Mouse (Mus musculus): Measurements from ENCODE around the gene Sik3. TPM values are rescaled to one million over a fixed set of nuclear protein-coding genes. Genes with fewer than 3 reads are reported as not detected.
A peak's percentile ranks its signal among the peaks of the same experiment; 100 is the strongest.

The Sik3 gene
- polyA plus RNA-seq, 1 experiment: 22.2 TPM

DNA sequence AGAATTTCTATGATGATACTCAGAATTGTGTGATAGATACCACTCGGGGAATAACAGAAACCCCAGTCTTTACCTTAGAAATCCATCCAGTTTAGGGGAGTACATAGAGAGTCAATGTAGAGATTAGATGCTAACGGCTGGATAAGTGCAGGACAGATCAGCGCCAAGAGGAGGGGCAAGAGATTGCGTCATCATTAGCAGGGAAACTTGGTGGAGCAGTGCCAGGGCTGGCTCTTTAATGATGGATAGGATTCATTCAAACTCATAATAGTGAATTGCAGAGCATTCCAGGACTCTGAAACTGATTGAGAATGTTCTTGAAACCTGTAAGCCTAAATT is 27.4 kb upstream of the Sik3 start:
- 0% methylated on average over 4 of the region's 4 CpGs for WGBS
- peak; percentile 59 for DNase-seq
- H3K4me3 ChIP-seq (replicated peaks; ENCODE audit: extremely low read depth, low read depth, low read length): peak overlapping the region; percentile 86
- no peak for TF ChIP-seq POLR2A (IDR thresholded peaks at IDR 0.05; ENCODE audit: borderline replicate concordance, extremely low read depth, low read depth, low read length)
- no peak for TF ChIP-seq CTCF (IDR thresholded peaks at IDR 0.05; ENCODE audit: insufficient read depth, low read length)
- peaks cover 7% of the 10 kb centered on the region; the same call in 1 of the 2 replicates for H3K4me1 ChIP-seq (ENCODE audit: control insufficient read depth, insufficient read depth, low read length)

DNA sequence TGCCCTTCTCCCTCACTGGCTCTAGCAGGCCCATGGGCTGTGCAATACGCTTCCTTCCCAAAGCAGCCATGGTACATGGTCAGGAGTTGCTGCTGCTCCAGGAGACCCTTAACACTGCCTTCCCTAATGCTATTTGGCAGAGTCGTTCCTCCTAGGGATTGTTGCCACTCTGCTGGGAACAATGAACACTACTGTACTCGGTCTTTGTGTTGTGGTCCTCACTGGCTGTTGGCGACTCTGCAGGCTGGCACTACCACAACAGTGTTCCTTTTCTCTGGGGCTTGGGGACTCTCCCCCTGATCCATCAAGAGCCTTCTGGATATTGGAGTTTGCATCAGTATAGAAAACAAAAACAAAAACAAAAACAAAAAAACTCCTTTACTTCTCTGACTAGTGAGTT is 13.6 kb upstream of the Sik3 start:
- Histone ChIP-seq H3K4me3 (replicated peaks; ENCODE audit: extremely low read depth, low read depth, low read length) (no peak overlapping the region), H3K4me1 (ENCODE audit: control insufficient read depth, insufficient read depth, low read length) (no peaks in the 10 kb centered on the region)
- no peak for DNase-seq
- no peak for TF ChIP-seq POLR2A (IDR thresholded peaks at IDR 0.05; ENCODE audit: borderline replicate concordance, extremely low read depth, low read depth, low read length)
- no peak for TF ChIP-seq CTCF (IDR thresholded peaks at IDR 0.05; ENCODE audit: insufficient read depth, low read length)
- 72% methylated on average over 4 of the region's 4 CpGs for whole genome bisulfite sequencing

GRCm38 (mm10) chr9:46003729-46004128 is 8.9 kb upstream of the Sik3 start:
- no peak for TF ChIP-seq POLR2A (IDR thresholded peaks at IDR 0.05; ENCODE audit: borderline replicate concordance, extremely low read depth, low read depth, low read length)
- TF ChIP-seq CTCF (IDR thresholded peaks at IDR 0.05; ENCODE audit: insufficient read depth, low read length): peak; percentile 83
- peak; percentile 85 for DNase-seq
- 10% methylated on average over 7 of the region's 7 CpGs for WGBS
- H3K4me1 ChIP-seq (ENCODE audit: control insufficient read depth, insufficient read depth, low read length): no peaks in the 10 kb centered on the region
- H3K4me3 ChIP-seq (replicated peaks; ENCODE audit: extremely low read depth, low read depth, low read length): no peak overlapping the region

GRCm38 (mm10) chr9:46004529-46004928 is 8.1 kb upstream of the Sik3 start:
- DNase-seq: no peak
- no peak for TF ChIP-seq CTCF (IDR thresholded peaks at IDR 0.05; ENCODE audit: insufficient read depth, low read length)
- no peak for TF ChIP-seq POLR2A (IDR thresholded peaks at IDR 0.05; ENCODE audit: borderline replicate concordance, extremely low read depth, low read depth, low read length)
- no peak overlapping the region for H3K4me3 ChIP-seq (replicated peaks; ENCODE audit: extremely low read depth, low read depth, low read length)
- H3K4me1 ChIP-seq (ENCODE audit: control insufficient read depth, insufficient read depth, low read length): no peaks in the 10 kb centered on the region
- WGBS: 59% methylated on average over 3 of the region's 3 CpGs

DNA sequence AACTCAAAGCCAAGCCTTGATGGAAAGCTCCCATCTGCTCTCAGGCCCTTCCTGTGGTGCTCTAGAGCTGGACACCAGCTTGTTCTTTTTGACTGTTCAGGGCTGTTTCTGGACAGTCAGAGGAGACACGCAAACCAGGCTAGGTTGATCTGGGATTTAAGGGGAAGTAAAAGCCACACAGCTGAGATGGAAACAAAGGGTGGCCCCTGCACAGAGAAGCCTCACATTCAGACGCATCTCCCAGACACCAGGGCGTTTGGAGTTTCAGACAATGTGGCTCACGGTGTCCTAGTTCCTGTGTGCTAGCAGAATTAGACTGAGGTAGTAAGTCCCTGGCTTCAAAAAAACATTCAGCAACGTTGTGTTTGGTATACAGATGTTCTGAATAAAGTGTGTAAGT is 6.4 kb upstream of the Sik3 start:
- Histone ChIP-seq H3K4me1 (ENCODE audit: control insufficient read depth, insufficient read depth, low read length) (no peaks in the 10 kb centered on the region), H3K4me3 (replicated peaks; ENCODE audit: extremely low read depth, low read depth, low read length) (no peak overlapping the region)
- TF ChIP-seq CTCF (IDR thresholded peaks at IDR 0.05; ENCODE audit: insufficient read depth, low read length) (no peak), POLR2A (IDR thresholded peaks at IDR 0.05; ENCODE audit: borderline replicate concordance, extremely low read depth, low read depth, low read length) (no peak)
- WGBS: 61% methylated on average over 5 of the region's 5 CpGs
- no peak for DNase-seq

GRCm38 (mm10) chr9:46008931-46009668 is 3.5 kb upstream of the Sik3 start:
- WGBS: 80% methylated on average over 6 of the region's 7 CpGs

DNA sequence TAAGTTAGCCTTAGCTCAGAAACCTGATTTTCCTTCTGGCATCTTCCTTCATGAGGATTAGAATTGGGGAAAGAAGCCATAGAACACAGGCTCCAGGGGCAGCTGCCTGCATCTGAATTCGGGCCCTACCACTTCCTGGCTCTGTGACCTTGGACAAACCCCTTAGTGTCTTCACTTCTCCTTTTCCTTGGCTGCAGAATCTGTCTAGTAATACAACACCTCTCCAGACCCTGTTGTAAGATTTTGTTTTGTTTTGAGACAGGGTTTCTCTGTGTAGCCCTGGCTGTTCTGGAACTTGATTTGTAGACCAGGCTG is 3.0 kb upstream of the Sik3 start:
- 47% methylated on average over 1 of the region's 1 CpGs for WGBS
- no peak for DNase-seq
- no peak for TF ChIP-seq CTCF (IDR thresholded peaks at IDR 0.05; ENCODE audit: insufficient read depth, low read length)
- TF ChIP-seq POLR2A (IDR thresholded peaks at IDR 0.05; ENCODE audit: borderline replicate concordance, extremely low read depth, low read depth, low read length): no peak
- Histone ChIP-seq H3K4me3 (replicated peaks; ENCODE audit: extremely low read depth, low read depth, low read length) (no peak overlapping the region), H3K4me1 (ENCODE audit: control insufficient read depth, insufficient read depth, low read length) (peaks cover 7% of the 10 kb centered on the region; the same call in 1 of the 2 replicates)

More at GRCm38 (mm10) chr9:46008931-46009668, 3.5 kb upstream of the Sik3 start:
- Histone ChIP-seq H3K4me1 (ENCODE audit: control insufficient read depth, insufficient read depth, low read length) (peaks cover 5% of the 10 kb centered on the region; the same call in 1 of the 2 replicates), H3K4me3 (replicated peaks; ENCODE audit: extremely low read depth, low read depth, low read length) (no peak overlapping the region)
- DNase-seq: no peak
- TF ChIP-seq POLR2A (IDR thresholded peaks at IDR 0.05; ENCODE audit: borderline replicate concordance, extremely low read depth, low read depth, low read length): no peak
- no peak for TF ChIP-seq CTCF (IDR thresholded peaks at IDR 0.05; ENCODE audit: insufficient read depth, low read length)

DNA sequence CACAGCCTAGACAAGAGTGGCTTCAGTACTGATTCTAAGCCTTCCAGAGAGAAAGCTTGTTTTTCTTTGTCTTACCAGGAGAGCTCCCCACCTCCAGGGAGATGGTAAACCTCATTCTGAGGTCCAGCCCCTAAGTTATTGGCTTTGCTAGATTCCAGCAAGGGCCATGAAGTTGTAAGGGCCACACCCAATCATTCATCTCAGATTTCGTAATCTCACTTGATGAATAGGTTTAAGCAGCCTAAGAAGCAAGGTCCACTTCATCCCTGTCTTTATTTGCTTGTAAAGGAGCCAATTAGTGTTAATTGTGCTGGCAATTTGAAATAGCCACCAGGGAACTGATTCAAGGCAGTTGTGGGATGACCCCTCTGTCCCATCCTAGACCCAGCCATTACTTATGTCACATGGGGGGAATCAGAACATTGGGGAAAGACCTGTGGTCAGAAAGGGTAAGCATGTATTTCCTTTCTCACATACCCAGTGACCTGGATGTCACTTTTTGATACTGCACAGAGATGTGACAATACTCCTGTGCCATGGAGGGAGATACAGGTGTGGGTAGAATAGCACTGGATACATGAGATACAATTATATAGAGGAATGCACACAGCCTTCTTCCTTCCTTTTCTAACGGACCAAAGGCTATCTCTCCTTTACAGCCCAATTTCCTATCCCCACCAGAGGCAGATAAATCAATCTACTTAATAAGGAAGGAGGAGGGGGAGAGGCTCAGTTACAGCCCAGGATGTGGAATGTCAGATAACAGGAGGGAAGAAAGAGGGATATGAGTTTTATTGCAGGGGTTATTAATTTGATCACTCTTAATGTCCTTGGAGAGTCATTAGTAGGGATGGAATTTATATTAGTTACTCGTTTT is 1.3 kb upstream of the Sik3 start:
- no peak overlapping the region for H3K4me3 ChIP-seq (replicated peaks; ENCODE audit: extremely low read depth, low read depth, low read length)
- 32% methylated on average over 3 of the region's 3 CpGs for WGBS
- DNase-seq: no peak

DNA sequence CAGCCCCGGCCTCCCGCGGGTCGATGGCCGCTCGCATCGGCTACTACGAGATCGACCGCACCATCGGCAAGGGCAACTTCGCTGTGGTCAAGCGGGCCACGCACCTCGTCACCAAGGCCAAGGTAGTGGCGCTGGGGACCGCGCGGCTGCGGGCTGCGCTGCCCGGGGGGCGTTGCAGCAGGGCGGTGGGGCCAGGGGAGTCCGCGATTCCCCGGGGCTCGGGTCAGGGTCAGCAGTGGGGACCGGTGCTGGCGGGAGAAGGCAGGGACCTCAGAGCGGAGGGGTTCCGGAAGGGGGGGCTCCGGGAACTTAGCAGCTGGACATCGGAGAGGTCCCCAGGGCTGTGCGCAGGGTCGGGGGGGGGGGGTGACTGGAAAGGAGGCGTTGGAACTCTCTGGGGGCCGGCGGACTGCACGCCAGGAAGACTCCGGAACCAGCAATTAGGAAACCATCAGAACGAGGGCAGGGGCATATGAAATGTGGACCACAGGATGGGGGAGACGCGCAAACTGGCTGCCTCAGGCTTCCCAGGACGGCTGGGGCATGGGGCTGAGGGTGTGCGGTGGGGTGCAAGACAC is 478 bp downstream of the Sik3 start:
- Histone ChIP-seq H3K4me1 (ENCODE audit: control insufficient read depth, insufficient read depth, low read length) (peaks cover 19% of the 10 kb centered on the region), H3K4me3 (replicated peaks; ENCODE audit: extremely low read depth, low read depth, low read length) (peak overlapping the region; percentile 94)
- WGBS: 1% methylated on average over 44 of the region's 46 CpGs
- TF ChIP-seq POLR2A (IDR thresholded peaks at IDR 0.05; ENCODE audit: borderline replicate concordance, extremely low read depth, low read depth, low read length) (no peak), CTCF (IDR thresholded peaks at IDR 0.05; ENCODE audit: insufficient read depth, low read length) (no peak)
- peak; percentile 69 for DNase-seq

More for the DNA sequence above, 1.3 kb upstream of the Sik3 start:
- H3K4me1 ChIP-seq (ENCODE audit: control insufficient read depth, insufficient read depth, low read length): peaks cover 19% of the 10 kb centered on the region
- TF ChIP-seq POLR2A (IDR thresholded peaks at IDR 0.05; ENCODE audit: borderline replicate concordance, extremely low read depth, low read depth, low read length) (no peak), CTCF (IDR thresholded peaks at IDR 0.05; ENCODE audit: insufficient read depth, low read length) (no peak)

All from lung, adult 2 months (tissue).